Mouse (Mus musculus) frontal cortex, postnatal 25 days (tissue): ENCODE measurements at regions not wholly inside any gene's neighbourhood (a gene's known extent, or its start where the extent isn't known, plus 50 kb on each side); places are given as distances from the start of the nearest gene placed in this dataset.

Source experiments
- DNase-seq, 2 experiments: peaks; one replicate each; pipeline ENCODE4 v3.0.0; 2022; ENCODE audit warnings: low spot score in 2 of 2

- no peak for DNase-seq
Measured at GRCm38 (mm10) chr13:28645881-28646280, 307.6 kb downstream of the Sox4 start.

GRCm38 (mm10) chr13:28644846-28645574 lies 308.5 kb downstream of the Sox4 start:
- DNase-seq, result no peak

GRCm38 (mm10) chr13:28640826-28641225 lies 312.7 kb downstream of the Sox4 start:
- no peak for DNase-seq

- DNase-seq, result no peak
Measured at GRCm38 (mm10) chr13:28635230-28635950, 318.1 kb downstream of the Sox4 start.

- no peak for DNase-seq
Measured at GRCm38 (mm10) chr13:28633541-28634041, 319.9 kb downstream of the Sox4 start.

- no peak for DNase-seq
Measured at GRCm38 (mm10) chr13:28629431-28630331, 323.8 kb downstream of the Sox4 start.

- no peak for DNase-seq
Measured at GRCm38 (mm10) chr13:28628751-28629150, 324.8 kb downstream of the Sox4 start.

- DNase-seq, result no peak
Measured at GRCm38 (mm10) chr13:28618961-28619360, 334.6 kb downstream of the Sox4 start.

- DNase-seq, result no peak
Measured at GRCm38 (mm10) chr13:28617503-28617902, 336.0 kb downstream of the Sox4 start.

- no peak for DNase-seq
Measured at GRCm38 (mm10) chr13:28616645-28617381, 336.7 kb downstream of the Sox4 start.

- DNase-seq, result no peak
Measured at GRCm38 (mm10) chr13:28607551-28608114, 345.9 kb downstream of the Sox4 start.

GRCm38 (mm10) chr13:28606651-28607050 lies 346.9 kb downstream of the Sox4 start:
- no peak for DNase-seq

- DNase-seq, result no peak
Measured at GRCm38 (mm10) chr13:28605833-28606232, 347.7 kb downstream of the Sox4 start.

- no peak for DNase-seq
Measured at GRCm38 (mm10) chr13:28604016-28604415, 346.7 kb downstream of the Gm11361 start.

- DNase-seq, result no peak
Measured at GRCm38 (mm10) chr13:28600792-28601191, 343.5 kb downstream of the Gm11361 start.

GRCm38 (mm10) chr13:28596367-28596766 lies 339.0 kb downstream of the Gm11361 start:
- no peak for DNase-seq

- DNase-seq, result no peak
Measured at GRCm38 (mm10) chr13:28592176-28592575, 334.8 kb downstream of the Gm11361 start.

- no peak for DNase-seq
Measured at GRCm38 (mm10) chr13:28587977-28588376, 330.6 kb downstream of the Gm11361 start.

GRCm38 (mm10) chr13:28586693-28587092 lies 329.4 kb downstream of the Gm11361 start:
- DNase-seq, result no peak

- no peak for DNase-seq
Measured at GRCm38 (mm10) chr13:28586140-28586539, 328.8 kb downstream of the Gm11361 start.

- DNase-seq, result no peak
Measured at GRCm38 (mm10) chr13:28583617-28584016, 326.3 kb downstream of the Gm11361 start.
